In the genomic region with DNA sequence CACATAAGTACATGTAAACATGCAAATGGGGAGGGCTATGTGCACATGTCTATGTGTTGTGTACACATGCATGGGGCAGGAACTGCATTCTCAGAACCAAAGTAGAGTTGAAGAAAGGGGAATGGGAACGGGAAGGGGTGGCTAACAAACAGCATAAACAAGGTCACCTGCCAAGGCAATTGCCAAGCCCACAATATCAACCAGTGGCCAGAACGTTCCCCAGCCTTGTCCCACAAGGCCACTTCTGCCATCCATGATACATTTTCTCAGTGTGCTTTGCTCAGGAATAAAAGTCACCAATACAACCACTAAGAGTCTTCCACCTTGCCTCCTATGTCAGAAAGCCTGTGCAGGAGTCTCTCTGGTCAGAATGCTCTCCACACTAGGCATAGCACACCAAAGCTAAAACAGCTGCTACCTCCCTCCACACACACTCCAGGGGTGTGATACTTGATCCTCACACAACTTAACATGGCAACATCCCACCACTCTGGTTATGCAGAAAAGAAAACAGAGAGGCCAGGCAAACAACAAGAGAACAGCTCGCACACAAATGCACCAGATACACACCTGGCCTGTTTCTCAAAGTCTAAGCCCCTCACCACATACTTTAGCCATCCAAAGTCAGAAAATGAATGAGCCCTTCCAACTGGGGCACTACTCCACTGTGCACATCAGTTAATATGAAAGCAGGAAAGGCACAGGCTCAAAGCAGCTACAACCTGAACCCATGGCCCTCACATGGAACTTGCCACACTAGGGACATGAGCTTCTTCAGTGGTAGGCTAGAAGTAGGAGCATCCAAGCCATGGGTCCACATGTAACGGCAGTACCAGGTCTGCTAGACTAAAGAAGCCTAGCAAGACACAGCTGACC, we compare ENCODE assay signal across 26 mouse cellular contexts. TPM values are rescaled to one million over a fixed set of nuclear protein-coding genes. Genes with fewer than 3 reads are reported as not detected.
DNase-seq lines count a peak whose midpoint lies in the region; ATAC-seq lines count a peak whose summit lies in the region.
"Had no signal": no experiment of that assay in that cellular context is flagged by ENCODE, and none has a peak within 500 bp of the region (broad histone marks: within the 10 kb centered on the region; RNA-seq: fewer than 3 reads in every experiment).

No protein-coding gene starts in this region.

- no peak for ATAC-seq in hindbrain, embryonic 14.5 days (ENCODE audit: low FRiP score)
- ATAC-seq: activated CD4-positive, CD25-positive, alpha-beta regulatory T cell, adult 4 months; forebrain, embryonic 15.5 days; hindbrain, embryonic 16.5 days; intestine, embryonic 15.5 days had no signal

- H3K4me3 ChIP-seq in hindbrain, embryonic 14.5 days (replicated peaks; ENCODE audit: low read length): no peak overlapping the region
- H3K4me3 ChIP-seq: embryonic facial prominence, embryonic 10.5 days; embryonic facial prominence, embryonic 13.5 days; erythroblast, embryonic 14.5 days; forebrain, embryonic 12.5 days; forebrain, embryonic 15.5 days; heart, adult 2 months; heart, embryonic 10.5 days; heart, embryonic 13.5 days; hindbrain, embryonic 12.5 days; intestine, embryonic 15.5 days had no signal

- H3K27me3 ChIP-seq in hindbrain, embryonic 14.5 days (ENCODE audit: control insufficient read depth, insufficient read depth, low read length): no peaks in the 10 kb centered on the region
- H3K27me3 ChIP-seq: embryonic facial prominence, embryonic 13.5 days; forebrain, embryonic 12.5 days; forebrain, embryonic 15.5 days; heart, embryonic 13.5 days; hindbrain, embryonic 12.5 days; intestine, embryonic 15.5 days had no signal

- H3K36me3 ChIP-seq in hindbrain, embryonic 14.5 days (replicated peaks; ENCODE audit: control insufficient read depth, insufficient read depth): no peaks in the 10 kb centered on the region
- H3K36me3 ChIP-seq: embryonic facial prominence, embryonic 13.5 days; forebrain, embryonic 12.5 days; forebrain, embryonic 15.5 days; heart, embryonic 10.5 days; heart, embryonic 13.5 days; hindbrain, embryonic 12.5 days; intestine, embryonic 15.5 days had no signal

- DNase-seq in adrenal gland, adult (ENCODE audit: inconsistent age in 2 of 2, low spot score in 1 of 2): peak; percentile 80 to 84
- no peak for DNase-seq in adrenal gland, postnatal 4 days (ENCODE audit: low spot score in 2 of 2)
- peak; percentile 52 for DNase-seq in heart, adult 11 months
- DNase-seq in heart, postnatal 36 days: no peak
- DNase-seq in adrenal gland, postnatal 36 days: peak; percentile 63 to 68
- no peak for DNase-seq in hindbrain, embryonic 14.5 days (ENCODE audit: low spot score)
- DNase-seq: cerebellum, adult 11-12 months; cerebellum, adult 8-10 months; cerebellum, postnatal 10 days; cerebellum, postnatal 36 days; embryo, embryonic 11 days; gastrocnemius, postnatal 25 days; heart, adult 2 months; heart, postnatal 14 days; kidney, adult 11 months had no signal

- no peak overlapping the region for H3K4me2 ChIP-seq in hindbrain, embryonic 14.5 days (replicated peaks)
- H3K4me2 ChIP-seq: embryonic facial prominence, embryonic 13.5 days; forebrain, embryonic 12.5 days; forebrain, embryonic 15.5 days; heart, embryonic 13.5 days; hindbrain, embryonic 12.5 days; intestine, embryonic 15.5 days had no signal

- no peaks in the 10 kb centered on the region for H3K9me3 ChIP-seq in hindbrain, embryonic 14.5 days (ENCODE audit: control insufficient read depth, low read length)
- H3K9me3 ChIP-seq: embryonic facial prominence, embryonic 10.5 days; embryonic facial prominence, embryonic 13.5 days; forebrain, embryonic 12.5 days; forebrain, embryonic 15.5 days; heart, embryonic 10.5 days; heart, embryonic 13.5 days; hindbrain, embryonic 12.5 days; intestine, embryonic 15.5 days had no signal

- no peak overlapping the region for H3K27ac ChIP-seq in hindbrain, embryonic 14.5 days
- H3K27ac ChIP-seq: embryonic facial prominence, embryonic 10.5 days; embryonic facial prominence, embryonic 13.5 days; forebrain, embryonic 12.5 days; forebrain, embryonic 15.5 days; heart, adult 2 months; heart, embryonic 10.5 days; heart, embryonic 13.5 days; hindbrain, embryonic 12.5 days; intestine, embryonic 15.5 days had no signal

- H3K9ac ChIP-seq in hindbrain, embryonic 14.5 days: no peak overlapping the region
- H3K9ac ChIP-seq: embryonic facial prominence, embryonic 13.5 days; forebrain, embryonic 12.5 days; forebrain, embryonic 15.5 days; heart, embryonic 13.5 days; hindbrain, embryonic 12.5 days; intestine, embryonic 15.5 days had no signal

- WGBS in hindbrain, embryonic 14.5 days: 92% methylated on average over 4 of the region's 4 CpGs

- intact Hi-C loops in heart, postnatal 36 days (cut with DNase I): no loop called here

- peaks cover 19% of the 10 kb centered on the region for H3K4me1 ChIP-seq in hindbrain, embryonic 14.5 days (replicated peaks; ENCODE audit: control insufficient read depth, insufficient read depth, low read length)

RNA-seq across cellular contexts. Expression of a gene that starts 26.4 kb away (rescaled TPM):
- total RNA-seq in adrenal gland, postnatal 4 days (2021): 10 to 100 TPM; 93.3 to 97.8 TPM
- total RNA-seq in heart, postnatal 36 days (2021): 10 to 100 TPM; 48.4 to 52.1 TPM
- total RNA-seq in adrenal gland, postnatal 36 days (2021): 10 to 100 TPM; 76.9 to 97.4 TPM
- polyA plus RNA-seq in hindbrain, embryonic 14.5 days (2014; fragmentation: Nextera tagmentation; extraction: Ambion mirVana): 26.9 and 27.5 TPM in 2 replicates

Comparison
In these comparisons a context has a peak if more than half of its experiments do, and no peak if none do; other contexts are left out.
1. DNase-seq: peak in adrenal gland, adult (2 of 2), heart, adult 11 months (single experiment) and adrenal gland, postnatal 36 days (2 of 2); none in adrenal gland, postnatal 4 days (0 of 2), heart, postnatal 36 days (0 of 2) and hindbrain, embryonic 14.5 days (single experiment).